Mouse (Mus musculus) gonadal fat pad, adult 2 months (tissue): ENCODE data around the gene Gper1. TPM values are rescaled to one million over a fixed set of nuclear protein-coding genes. Genes with fewer than 3 reads are reported as not detected.

Experiments
- DNase-seq: peaks from one replicate; pipeline ENCODE4 v3.0.0-alpha.2; 2012; ENCODE audit warnings: low read depth
- polyA plus RNA-seq: library from polyadenylated mRNA; depleted of rRNA; stranded (reverse); fragments of >200 nt; gene quantifications from 2 replicates; pipeline ENCODE4 v1.2.3, GENCODE M21; 2012; rRNA removed

The Gper1 gene
- 11.0 and 12.3 TPM in 2 replicates for polyA plus RNA-seq

GRCm38 (mm10) chr5:139423026-139423865 lies at the start of gene Gper1:
Gper1 (plus strand) TSS chr5:139423151.
- DNase-seq = no peak

GRCm38 (mm10) chr5:139373889-139374444 lies 49.0 kb upstream of the Gper1 start:
- DNase-seq = no peak

GRCm38 (mm10) chr5:139374841-139375240 lies 48.1 kb upstream of the Gper1 start:
- no peak for DNase-seq

- no peak for DNase-seq
Observed at GRCm38 (mm10) chr5:139377468-139378270, 45.3 kb upstream of the Gper1 start, which contains the start of gene Gpr146. Gpr146 (plus strand) TSS chr5:139377697.

- DNase-seq = no peak
Observed at GRCm38 (mm10) chr5:139378271-139378556, 44.7 kb upstream of the Gper1 start.

DNA sequence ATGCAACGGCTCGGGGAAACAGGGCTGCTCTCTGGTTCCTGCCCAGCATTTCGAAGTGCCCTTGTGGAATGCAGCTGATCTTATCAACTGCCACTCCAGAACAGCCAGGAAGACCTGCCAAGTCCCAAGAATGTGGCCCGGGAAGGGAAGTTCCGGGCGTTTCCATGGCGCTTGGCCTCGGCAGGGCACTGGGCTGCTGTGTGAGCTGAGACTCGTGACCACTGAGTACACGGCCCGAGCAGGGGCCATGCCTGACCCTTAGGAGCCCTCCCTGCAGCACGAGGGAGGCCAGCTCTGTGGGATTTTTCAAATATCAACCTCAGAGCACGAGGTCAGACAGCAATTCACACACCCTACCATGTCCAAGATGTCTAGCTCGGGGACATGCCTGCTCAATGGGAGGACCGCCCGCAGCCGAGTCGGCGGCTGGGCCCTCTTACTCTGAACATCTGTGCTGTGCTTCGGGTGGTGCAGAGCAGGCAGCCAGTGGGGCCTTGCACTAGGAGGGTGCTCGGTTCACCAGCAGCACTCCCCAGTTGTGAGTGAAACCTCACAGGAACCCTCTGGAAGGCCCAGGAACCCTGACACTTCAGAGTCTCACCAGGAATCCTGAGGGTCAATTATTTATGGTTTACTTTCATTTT lies 43.8 kb upstream of the Gper1 start:
- no peak for DNase-seq

DNA sequence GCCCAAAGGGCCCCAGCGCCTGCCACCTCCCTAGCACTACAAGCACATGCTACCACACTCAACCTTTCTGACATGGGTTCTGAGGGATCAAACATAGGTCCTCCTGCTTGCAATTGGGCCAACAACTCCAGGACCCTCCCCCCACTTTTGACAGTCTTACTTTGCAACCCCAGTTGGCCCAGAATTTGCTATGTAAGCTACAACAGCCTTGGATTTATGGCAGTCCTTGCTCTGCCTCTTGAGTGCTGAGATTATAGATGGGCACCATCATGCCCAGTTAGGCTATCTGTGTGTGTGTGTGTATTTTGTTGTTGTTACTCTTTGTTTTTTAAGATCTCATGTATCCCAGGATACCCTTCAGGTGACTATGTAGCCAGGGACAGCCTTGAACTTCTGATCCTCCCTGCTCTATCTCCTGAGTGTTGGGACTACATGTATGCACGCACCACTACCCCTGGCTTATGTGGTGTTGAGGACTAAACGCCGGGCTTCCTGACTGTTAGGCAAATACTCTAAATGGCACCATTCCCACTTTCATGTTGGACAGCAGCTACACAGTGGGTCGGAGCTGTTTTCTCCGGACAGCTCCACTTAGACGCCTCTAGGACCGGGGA lies 43.1 kb upstream of the Gper1 start:
- DNase-seq = no peak

DNA sequence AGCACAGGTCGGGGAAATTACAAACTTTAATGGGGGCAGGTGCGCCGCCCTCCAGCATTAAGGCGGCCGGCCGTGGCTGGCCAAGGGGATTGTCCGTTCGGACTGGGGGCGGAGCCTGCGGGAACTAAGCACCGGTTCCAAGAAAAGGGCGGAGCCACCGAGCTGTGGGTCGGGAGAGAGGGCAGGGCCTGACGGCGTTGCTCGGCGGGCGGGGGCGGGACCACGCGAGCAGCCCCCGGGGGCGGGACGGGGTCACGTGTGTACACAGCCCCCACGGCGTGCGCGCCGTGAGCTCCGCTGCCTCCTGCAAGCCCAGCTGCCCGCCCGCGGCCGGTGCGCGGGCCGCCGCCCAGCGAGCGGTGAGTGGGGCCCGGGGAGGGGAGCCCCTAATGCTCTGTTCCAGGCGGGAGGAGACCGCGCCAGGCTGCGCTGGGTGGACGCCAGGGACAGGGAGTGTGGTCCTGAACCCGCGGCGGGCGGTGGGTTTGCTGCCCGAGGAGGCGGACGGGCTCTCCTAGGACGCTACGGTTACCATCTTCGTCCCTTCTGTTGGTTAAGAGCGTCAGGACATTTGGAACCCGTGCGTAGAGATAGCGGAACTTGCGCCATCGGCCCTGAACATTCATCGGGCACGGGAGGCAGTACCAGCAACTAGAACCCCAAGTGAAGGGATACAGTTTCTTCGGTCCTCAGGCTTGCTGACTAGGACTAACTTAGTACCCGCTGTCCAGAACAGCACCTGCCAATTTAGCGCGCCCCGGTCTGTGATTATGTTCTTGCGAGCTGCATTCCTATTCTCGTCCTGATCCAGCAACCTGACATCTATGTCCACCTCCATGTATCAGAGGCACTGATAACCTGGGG lies 42.3 kb upstream of the Gper1 start:
- no peak for DNase-seq

DNA sequence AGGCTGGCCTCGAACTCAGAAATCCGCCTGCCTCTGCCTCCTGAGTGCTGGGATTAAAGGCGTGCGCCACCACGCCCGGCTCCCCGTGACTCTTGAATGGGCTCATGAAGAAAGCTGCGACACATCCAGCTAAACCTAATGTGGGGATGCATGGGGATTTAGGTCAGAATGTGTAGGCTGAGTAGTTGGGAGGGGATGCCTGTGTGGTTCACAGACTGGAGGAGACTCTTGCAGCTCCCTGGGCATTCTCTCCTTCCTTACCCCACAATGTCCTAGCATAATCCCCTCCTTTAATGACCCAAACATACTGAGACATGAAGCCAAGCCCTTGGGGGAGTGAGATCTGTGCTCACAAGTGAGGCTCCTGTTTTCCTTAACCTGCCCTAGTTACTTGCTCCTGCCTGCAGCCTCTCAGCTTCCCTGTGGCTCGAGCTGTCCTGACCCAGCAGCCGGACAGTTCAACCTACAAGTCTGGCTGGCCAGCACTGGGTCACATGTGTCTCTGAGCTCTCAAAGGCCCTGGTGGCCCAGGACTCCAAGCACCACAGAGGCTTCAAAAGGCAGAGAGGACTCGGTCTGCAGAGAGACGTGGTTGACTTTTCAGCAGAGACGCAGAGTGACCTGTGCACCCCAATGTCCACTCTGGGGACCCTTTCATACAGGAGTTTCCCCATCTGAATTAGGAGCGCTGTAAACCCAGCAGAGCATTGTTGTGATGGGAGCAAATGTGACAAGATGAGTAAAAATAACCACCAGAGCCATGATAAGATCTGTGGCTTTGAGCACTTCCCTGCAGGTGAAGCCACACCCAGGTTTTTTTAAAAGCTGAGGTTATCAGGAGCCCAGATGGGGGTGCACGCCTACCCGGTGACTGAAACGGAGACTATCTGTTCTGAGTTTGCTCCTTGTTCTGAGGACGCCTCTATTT lies 41.1 kb upstream of the Gper1 start:
- DNase-seq = no peak

GRCm38 (mm10) chr5:139382760-139383159 lies 40.2 kb upstream of the Gper1 start:
- DNase-seq = no peak

DNA sequence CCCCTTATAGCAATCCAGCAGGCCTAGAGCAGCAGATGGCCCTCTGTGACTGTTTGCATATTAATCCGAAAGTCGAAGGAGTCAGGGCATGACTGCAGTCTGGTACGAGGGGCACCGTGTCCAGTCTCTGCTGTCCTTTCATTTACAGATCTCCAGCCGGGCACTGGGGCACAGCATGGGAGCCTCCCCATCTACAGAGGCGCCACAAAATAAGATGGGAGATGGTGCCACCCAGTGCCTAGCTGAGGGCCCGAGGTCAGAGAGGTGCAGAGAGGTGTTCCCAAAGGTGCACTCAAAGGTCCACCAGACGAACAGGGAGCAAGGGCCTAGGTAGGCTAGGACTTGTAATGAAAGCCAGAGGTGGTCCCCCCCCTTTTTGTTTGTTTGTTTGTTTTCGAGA lies 39.7 kb upstream of the Gper1 start:
- DNase-seq = no peak

DNA sequence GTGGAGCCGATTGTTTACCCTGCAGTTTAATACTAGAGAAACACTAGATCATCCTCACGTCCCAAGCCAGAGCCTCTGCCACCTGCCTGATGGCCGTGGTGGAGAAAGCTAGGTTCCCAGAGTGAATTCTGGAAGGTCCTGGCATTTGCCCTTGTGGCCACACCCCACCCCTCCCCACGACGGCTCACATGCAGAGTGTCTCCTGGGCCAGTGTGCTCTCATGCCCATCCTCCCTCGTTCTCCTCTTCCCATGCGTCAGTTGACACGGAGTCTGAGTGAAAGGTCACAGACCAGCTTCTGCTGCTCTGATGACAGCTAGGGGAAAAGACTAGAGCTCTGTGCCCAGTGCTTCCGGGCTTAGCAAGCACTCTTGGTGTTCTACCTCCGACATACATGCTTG lies 38.4 kb upstream of the Gper1 start:
- DNase-seq = no peak

DNA sequence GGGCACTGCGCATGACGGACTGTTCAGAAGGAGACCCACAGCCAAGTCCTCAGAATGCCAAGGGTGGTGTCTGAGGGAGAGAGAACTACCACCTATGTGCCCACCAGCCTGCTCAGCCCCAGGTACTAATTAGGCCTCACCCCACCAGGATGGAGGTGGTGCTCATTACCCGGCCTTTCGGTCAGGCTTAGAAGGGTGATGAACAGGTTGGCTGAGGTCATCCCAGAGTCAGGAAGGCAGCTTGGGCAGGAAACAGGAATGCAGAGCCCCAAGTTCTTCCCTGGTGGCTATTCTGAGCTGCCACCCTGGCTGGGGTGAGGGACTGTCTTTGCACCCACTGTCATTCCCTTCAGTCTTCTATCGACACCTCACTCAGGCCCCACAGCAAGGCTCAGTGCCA lies 36.9 kb upstream of the Gper1 start:
- no peak for DNase-seq

DNA sequence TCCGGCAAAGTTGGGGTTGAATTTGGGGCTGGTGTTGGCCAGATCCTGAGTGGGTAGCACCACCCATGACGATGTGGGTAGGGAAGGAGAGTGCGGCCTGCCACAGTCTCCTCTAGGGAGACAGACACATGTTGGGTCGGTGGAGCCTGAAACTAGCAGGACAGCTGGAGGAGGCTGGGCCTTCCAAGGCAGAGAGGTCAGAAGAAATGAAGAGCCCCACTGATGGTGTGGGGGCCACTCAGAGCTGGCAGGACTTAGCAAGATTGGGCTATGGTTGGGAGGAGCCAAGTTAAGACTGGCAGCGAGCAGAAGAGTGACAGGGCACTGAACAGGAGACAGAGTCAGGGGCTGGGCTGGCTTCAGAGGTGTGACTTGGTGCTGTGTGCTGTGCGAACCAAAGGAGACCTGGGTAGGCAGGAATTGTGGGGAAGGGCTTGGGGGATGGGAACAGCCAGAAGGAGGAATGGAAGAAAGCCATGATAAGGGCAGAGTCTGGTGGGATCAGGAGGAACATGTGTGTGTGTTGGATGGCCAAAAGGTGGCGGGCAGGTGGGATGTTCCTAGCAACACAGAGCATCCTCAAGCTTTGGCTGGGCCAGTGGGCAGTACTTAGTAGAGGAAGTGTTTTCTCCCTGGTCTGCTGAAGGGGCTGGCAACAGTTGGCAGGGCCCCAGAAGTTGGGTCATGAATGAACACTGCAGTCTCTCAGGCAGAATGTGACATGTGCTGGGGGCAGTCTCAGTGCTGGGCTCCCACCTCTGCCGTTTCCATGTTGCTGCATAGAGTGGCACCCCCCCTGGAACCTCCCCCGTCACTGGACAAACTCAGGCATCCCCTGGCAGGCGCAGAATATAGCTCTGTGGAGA lies 35.4 kb upstream of the Gper1 start:
- no peak for DNase-seq

GRCm38 (mm10) chr5:139388195-139388570 lies 34.8 kb upstream of the Gper1 start:
- no peak for DNase-seq

DNA sequence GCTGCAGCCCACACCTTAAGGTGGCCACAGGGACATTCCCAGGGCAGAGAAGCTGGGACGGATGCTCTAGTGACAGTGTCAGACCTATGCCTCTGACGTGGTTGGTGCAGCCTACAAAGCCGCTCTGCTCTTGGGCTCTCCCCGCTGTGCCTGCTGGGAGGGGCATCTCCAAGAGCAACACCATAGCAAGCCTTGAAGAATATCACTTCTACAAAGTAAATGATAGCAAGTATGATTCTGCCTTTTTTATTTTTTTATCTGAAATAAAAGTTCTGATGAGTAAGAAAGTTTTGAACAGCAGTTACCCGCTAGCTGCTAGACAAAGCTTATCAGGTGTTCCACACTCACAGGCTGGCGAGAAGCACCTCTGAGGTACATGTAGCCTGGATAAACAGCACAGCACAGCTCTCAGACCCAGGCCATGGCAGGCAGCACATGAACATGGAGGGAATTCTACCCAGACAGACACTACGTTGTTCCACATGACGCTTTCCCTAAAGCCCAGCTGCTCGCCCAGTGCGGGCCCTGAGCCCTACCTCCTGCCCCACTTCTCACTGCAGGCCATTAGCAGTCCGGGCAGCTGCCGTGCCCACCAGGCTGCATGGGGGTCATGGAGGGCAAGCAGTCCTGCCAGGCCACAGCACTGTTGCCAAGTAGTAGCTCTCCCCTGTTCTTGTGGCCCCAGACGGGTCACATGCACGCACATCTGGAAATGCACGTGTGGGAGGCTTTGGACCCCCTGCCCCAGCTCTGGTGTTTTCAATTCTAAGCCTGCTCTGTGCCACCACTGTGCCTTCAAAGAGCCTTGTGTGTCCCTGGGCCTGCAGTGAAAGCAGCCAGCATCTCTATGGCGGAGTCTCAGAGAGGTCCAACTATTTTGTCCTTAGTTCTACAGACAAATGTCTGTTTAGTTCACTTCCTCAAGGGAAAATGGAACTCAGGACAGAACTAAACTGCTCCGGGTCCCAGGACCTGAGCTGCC lies 34.0 kb upstream of the Gper1 start:
- DNase-seq = no peak

- DNase-seq = no peak
Observed at GRCm38 (mm10) chr5:139389676-139390061, 33.3 kb upstream of the Gper1 start.
